Mouse (Mus musculus) cortical plate, adult 2 months (tissue): ENCODE results near the gene Isg20l2.

ENCODE experiments used
- CTCF ChIP-seq: fragments of 200-500 bp; IDR thresholded peaks from 2 replicates; pipeline ENCODE4 v1.5.1; 2011; ENCODE audit warnings: mild to moderate bottlenecking, control low read depth, low read length; ENCODE audit not compliant: insufficient read depth; ENCODE audit errors: extremely low read depth
- POLR2A ChIP-seq: fragments of 200-500 bp; IDR thresholded peaks from 2 replicates; pipeline ENCODE4 v1.6.1; 2011; ENCODE audit warnings: mild to moderate bottlenecking, low read length, control low read depth; ENCODE audit not compliant: insufficient read depth; ENCODE audit errors: extremely low read depth

DNA sequence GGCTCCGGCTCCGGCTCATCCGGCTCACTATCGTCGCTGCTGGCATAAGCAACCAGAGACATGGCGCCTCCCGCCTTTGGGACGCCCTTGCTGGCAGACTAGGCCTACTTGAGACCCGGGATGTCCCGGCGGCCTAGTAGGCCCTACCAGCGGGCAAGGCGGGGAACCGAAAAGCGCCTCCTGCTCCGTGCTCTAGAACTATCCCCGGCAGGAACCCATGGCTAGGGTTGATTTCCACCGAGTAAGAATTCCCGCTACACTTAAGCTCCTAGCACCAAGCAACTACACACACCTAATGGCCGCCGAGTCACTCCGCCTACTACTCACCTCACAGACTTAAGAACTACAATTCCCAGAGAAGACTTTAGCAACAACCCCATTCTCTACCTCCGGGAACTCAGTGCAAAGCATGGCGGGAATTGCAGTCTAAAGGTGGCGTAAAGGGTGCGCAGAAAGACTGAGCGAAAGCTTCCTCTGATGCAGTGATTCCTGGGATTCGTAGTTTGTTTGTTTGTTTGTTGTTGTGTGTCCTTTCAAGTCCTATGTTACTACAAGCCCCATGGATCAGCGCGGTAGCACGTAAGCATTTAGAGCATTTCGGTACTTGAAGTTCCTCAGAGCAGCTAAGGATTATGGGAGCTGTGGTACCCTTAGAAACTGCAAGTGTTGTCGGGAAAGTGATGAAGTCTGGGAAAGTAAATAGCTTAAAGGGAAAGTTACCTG lies 44.7 kb upstream of the Isg20l2 start, which contains the start of gene Prcc:
- TF ChIP-seq CTCF (no peak), POLR2A (peak; percentile 80)
